Mouse (Mus musculus): ENCODE measurements at regions not wholly inside any gene's neighbourhood (a gene's known extent, or its start where the extent isn't known, plus 50 kb on each side); places are given as distances from the start of the nearest gene placed in this dataset.

- peak; percentile 54 to 66 for DNase-seq (ENCODE audit: low spot score in 2 of 2)
These were observed 49.8 kb upstream of the Sipa1l2 start for GRCm38 (mm10) chr8:125619336-125619906.

Data from urinary bladder, adult 18-20 months (tissue).